Mouse (Mus musculus) stomach, postnatal 0 days (tissue): ENCODE data around the gene Ptgis. TPM values are rescaled to one million over a fixed set of nuclear protein-coding genes. Genes with fewer than 3 reads are reported as not detected.

ENCODE experiments used
- ATAC-seq: fragments of 200-750 bp; cut with Nextera tagmentation; 2 replicates; pipeline ENCODE4 v1.8.0; 2017; ENCODE audit not compliant: low FRiP score, low TSS enrichment
- DNase-seq: peaks from one replicate; pipeline ENCODE4 v3.0.0-alpha.2; 2016; ENCODE audit warnings: low spot score
- H3K27ac ChIP-seq: fragments of 300-500 bp; sonication (generic); replicated peaks from 2 replicates; pipeline ENCODE4 v1.5.1; 2014; ENCODE audit warnings: mild to moderate bottlenecking, control low read depth
- H3K27me3 ChIP-seq: fragments of 300-500 bp; sonication (generic); 2 replicates; pipeline ENCODE4 v1.6.1; 2014; ENCODE audit warnings: low read length; ENCODE audit not compliant: control insufficient read depth, insufficient read depth
- H3K36me3 ChIP-seq: fragments of 300-500 bp; sonication (generic); 2 replicates; pipeline ENCODE4 v1.6.1; 2014; ENCODE audit warnings: low read length, mixed read lengths; ENCODE audit not compliant: control insufficient read depth, insufficient read depth
- H3K4me1 ChIP-seq: fragments of 300-500 bp; sonication (generic); replicated peaks from 2 replicates; pipeline ENCODE4 v1.6.1; 2014; ENCODE audit warnings: antibody characterized with exemption; ENCODE audit not compliant: control insufficient read depth, insufficient read depth
- H3K4me2 ChIP-seq: fragments of 300-500 bp; sonication (generic); replicated peaks from 2 replicates; pipeline ENCODE4 v1.6.1; 2014; ENCODE audit warnings: low read depth, mild to moderate bottlenecking, control low read depth, moderate library complexity
- H3K4me3 ChIP-seq: fragments of 300-500 bp; sonication (generic); 2 replicates; pipeline ENCODE4 v1.5.1; 2014; ENCODE audit warnings: low read depth, low read length, control low read depth
- H3K9ac ChIP-seq: fragments of 300-500 bp; sonication (generic); 2 replicates; pipeline ENCODE4 v1.6.1; 2014; ENCODE audit warnings: mild to moderate bottlenecking, low read length, control low read depth, mixed read lengths
- H3K9me3 ChIP-seq: fragments of 300-500 bp; sonication (generic); 2 replicates; pipeline ENCODE4 v1.6.1; 2016; ENCODE audit warnings: low read length; ENCODE audit not compliant: control insufficient read depth
- CTCF ChIP-seq: IDR thresholded peaks from 2 replicates; pipeline ENCODE4 v1.5.1; 2016; ENCODE audit warnings: antibody characterized with exemption, low read depth, mild to moderate bottlenecking, moderate library complexity
- EP300 ChIP-seq: optimal IDR thresholded peaks from 2 replicates; pipeline ENCODE3; 2016; ENCODE audit warnings: antibody characterized with exemption
- WGBS: fragments of 180-500 bp; shearing (Covaris S2); extraction: QIAGEN DNeasy Blood & Tissue Kit; methylation state at CpG from one replicate; pipeline ENCODE4 v1.1.7; 2014; 5-methylcytosine and 5-hydroxymethylcytosine counted together
- polyA plus RNA-seq: library from polyadenylated mRNA; unstranded; fragments of >200 nt; fragmentation: Nextera tagmentation; extraction: Ambion mirVana; gene quantifications from 2 replicates; pipeline ENCODE4 v1.2.1, GENCODE M21; 2015

Gene Ptgis
- polyA plus RNA-seq, 1 experiment from 2014 or later, result 26.7 TPM

- H3K4me1 ChIP-seq, result 0 out of 2 replicates have a peak, but pooled peaks cover 2% of the 10 kb centered on the region
- 36% methylated on average over 4 of the region's 4 CpGs for WGBS
- DNase-seq, result peak; percentile 30
- ATAC-seq, result peak; percentile 69
- H3K9me3 ChIP-seq, result no peaks in the 10 kb centered on the region
- no peak overlapping the region for H3K4me2 ChIP-seq
- no peak for TF ChIP-seq CTCF
- no peak for TF ChIP-seq EP300
- H3K4me3 ChIP-seq, result no peak overlapping the region
- H3K36me3 ChIP-seq, result no peaks in the 10 kb centered on the region
- H3K27ac ChIP-seq, result peak overlapping the region; percentile 80
- H3K9ac ChIP-seq, result no peak overlapping the region
- H3K27me3 ChIP-seq, result no peaks in the 10 kb centered on the region
Measured at GRCm38 (mm10) chr2:167155541-167155973, 84.8 kb downstream of the Ptgis start.

GRCm38 (mm10) chr2:167150880-167151279 lies 89.5 kb downstream of the Ptgis start:
- H3K4me1 ChIP-seq, result 0 out of 2 replicates have a peak, but pooled peaks cover 2% of the 10 kb centered on the region
- no peak for ATAC-seq
- no peak overlapping the region for H3K27ac ChIP-seq
- H3K4me2 ChIP-seq, result no peak overlapping the region
- H3K4me3 ChIP-seq, result no peak overlapping the region
- H3K9me3 ChIP-seq, result no peaks in the 10 kb centered on the region
- H3K9ac ChIP-seq, result no peak overlapping the region
- 87% methylated on average over 6 of the region's 6 CpGs for WGBS
- no peak for DNase-seq
- TF ChIP-seq EP300 (no peak), CTCF (no peak)
- H3K27me3 ChIP-seq, result no peaks in the 10 kb centered on the region
- no peaks in the 10 kb centered on the region for H3K36me3 ChIP-seq

GRCm38 (mm10) chr2:167150135-167150534 lies 90.3 kb downstream of the Ptgis start:
- 90% methylated on average over 7 of the region's 7 CpGs for WGBS
- Histone ChIP-seq H3K9me3 (no peaks in the 10 kb centered on the region), H3K36me3 (no peaks in the 10 kb centered on the region), H3K27ac (no peak overlapping the region), H3K4me1 (no peaks in the 10 kb centered on the region), H3K27me3 (no peaks in the 10 kb centered on the region), H3K9ac (no peak overlapping the region), H3K4me3 (no peak overlapping the region), H3K4me2 (no peak overlapping the region)
- ATAC-seq, result no peak
- no peak for DNase-seq
- TF ChIP-seq EP300 (no peak), CTCF (no peak)

- no peaks in the 10 kb centered on the region for H3K9me3 ChIP-seq
- H3K4me2 ChIP-seq, result no peak overlapping the region
- no peak overlapping the region for H3K27ac ChIP-seq
- H3K4me1 ChIP-seq, result no peaks in the 10 kb centered on the region
- no peaks in the 10 kb centered on the region for H3K27me3 ChIP-seq
- H3K4me3 ChIP-seq, result no peak overlapping the region
- H3K9ac ChIP-seq, result no peak overlapping the region
- DNase-seq, result no peak
- TF ChIP-seq CTCF (no peak), EP300 (no peak)
- no peak for ATAC-seq
- H3K36me3 ChIP-seq, result no peaks in the 10 kb centered on the region
- WGBS, result 88% methylated on average over 6 of the region's 6 CpGs
Measured at GRCm38 (mm10) chr2:167149035-167149434, 91.4 kb downstream of the Ptgis start.

- Histone ChIP-seq H3K9me3 (no peaks in the 10 kb centered on the region), H3K27me3 (no peaks in the 10 kb centered on the region), H3K27ac (no peak overlapping the region), H3K36me3 (no peaks in the 10 kb centered on the region), H3K9ac (no peak overlapping the region), H3K4me3 (no peak overlapping the region), H3K4me2 (no peak overlapping the region), H3K4me1 (no peaks in the 10 kb centered on the region)
- ATAC-seq, result no peak
- no peak for DNase-seq
- no peak for TF ChIP-seq EP300
- TF ChIP-seq CTCF, result no peak
- 60% methylated on average over 8 of the region's 8 CpGs for WGBS
Measured at GRCm38 (mm10) chr2:167147708-167148107, 92.7 kb downstream of the Ptgis start.

- Histone ChIP-seq H3K4me2 (no peak overlapping the region), H3K36me3 (no peaks in the 10 kb centered on the region), H3K9me3 (no peaks in the 10 kb centered on the region), H3K27me3 (no peaks in the 10 kb centered on the region), H3K9ac (no peak overlapping the region), H3K27ac (no peak overlapping the region), H3K4me1 (no peaks in the 10 kb centered on the region), H3K4me3 (no peak overlapping the region)
- whole genome bisulfite sequencing, result 66% methylated on average over 5 of the region's 5 CpGs
- TF ChIP-seq EP300, result no peak
- no peak for TF ChIP-seq CTCF
- DNase-seq (no peak), ATAC-seq (no peak)
Measured at GRCm38 (mm10) chr2:167145904-167146303, 94.5 kb downstream of the Ptgis start.
